Mouse (Mus musculus) NIH3T3 (cell line): ENCODE data around the gene Thnsl2.
A peak's percentile ranks its signal among the peaks of the same experiment; 100 is the strongest.

Experiments
- DNase-seq: peaks from one replicate; pipeline ENCODE4 v3.0.0-alpha.2; 2012; ENCODE audit warnings: low read depth

The Thnsl2 gene

GRCm38 (mm10) chr6:71143894-71144455, at the start of gene Thnsl2:
TSS of gene Thnsl2 (minus strand) at chr6:71144439.
- DNase-seq = peak; percentile 71

GRCm38 (mm10) chr6:71193151-71193740, 49.0 kb upstream of the Thnsl2 start:
- no peak for DNase-seq

- no peak for DNase-seq
Observed at GRCm38 (mm10) chr6:71190501-71190900, 46.3 kb upstream of the Thnsl2 start.

GRCm38 (mm10) chr6:71189578-71189977, 45.3 kb upstream of the Thnsl2 start:
- no peak for DNase-seq

- no peak for DNase-seq
Observed at GRCm38 (mm10) chr6:71184941-71185604, 40.8 kb upstream of the Thnsl2 start.

- DNase-seq = no peak
Observed at GRCm38 (mm10) chr6:71180596-71180995, 36.4 kb upstream of the Thnsl2 start.

GRCm38 (mm10) chr6:71172812-71173580, 28.8 kb upstream of the Thnsl2 start:
- no peak for DNase-seq

GRCm38 (mm10) chr6:71166551-71167169, 22.4 kb upstream of the Thnsl2 start:
- DNase-seq = peak; percentile 79

GRCm38 (mm10) chr6:71164394-71164793, 20.2 kb upstream of the Thnsl2 start:
- no peak for DNase-seq

- no peak for DNase-seq
Observed at GRCm38 (mm10) chr6:71162269-71162668, 18.0 kb upstream of the Thnsl2 start.

- no peak for DNase-seq
Observed at GRCm38 (mm10) chr6:71161290-71161689, 17.1 kb upstream of the Thnsl2 start.

- DNase-seq = peak; percentile 44
Observed at GRCm38 (mm10) chr6:71156674-71157326, 12.6 kb upstream of the Thnsl2 start.

- no peak for DNase-seq
Observed at GRCm38 (mm10) chr6:71154861-71155260, 10.6 kb upstream of the Thnsl2 start.

- DNase-seq = no peak
Observed at GRCm38 (mm10) chr6:71153486-71153885, 9.2 kb upstream of the Thnsl2 start.

GRCm38 (mm10) chr6:71151098-71151497, 6.9 kb upstream of the Thnsl2 start:
- no peak for DNase-seq

- peak; percentile 43 for DNase-seq
Observed at GRCm38 (mm10) chr6:71149534-71149933, 5.3 kb upstream of the Thnsl2 start.

- no peak for DNase-seq
Observed at GRCm38 (mm10) chr6:71148336-71148735, 4.1 kb upstream of the Thnsl2 start.

- DNase-seq = no peak
Observed at GRCm38 (mm10) chr6:71145288-71145989, 1.2 kb upstream of the Thnsl2 start.

- no peak for DNase-seq
Observed at GRCm38 (mm10) chr6:71143154-71143893, 915 bp downstream of the Thnsl2 start.

GRCm38 (mm10) chr6:71135031-71135430, 9.2 kb downstream of the Thnsl2 start:
- no peak for DNase-seq
